Mouse (Mus musculus): ENCODE data around the gene Hirip3. TPM values are rescaled to one million over a fixed set of nuclear protein-coding genes. Genes with fewer than 3 reads are reported as not detected.

The Hirip3 gene
- total and polyA plus RNA-seq, 2 experiments from 2014 or later = 19.5 to 21.3 TPM

GRCm38 (mm10) chr7:126851192-126851591, 10.6 kb upstream of the Hirip3 start:
- ATAC-seq (no peak), DNase-seq (no peak)
- Histone ChIP-seq H3K4me3 (ENCODE audit: low read depth, low read length) (no peak overlapping the region), H3K4me2 (ENCODE audit: low read depth) (no peak overlapping the region), H3K27ac (ENCODE audit: low read depth, low read length) (no peak overlapping the region), H3K4me1 (ENCODE audit: insufficient read depth) (0 out of 2 replicates have a peak, but pooled peaks cover 11% of the 10 kb centered on the region), H3K9ac (no peak overlapping the region), H3K36me3 (ENCODE audit: insufficient read depth) (peaks cover 34% of the 10 kb centered on the region), H3K27me3 (ENCODE audit: insufficient read depth, low read length) (no peaks in the 10 kb centered on the region), H3K9me3 (ENCODE audit: low read length) (no peaks in the 10 kb centered on the region)
- 40% methylated on average over 12 of the region's 12 CpGs for WGBS
- no peak for TF ChIP-seq CTCF (IDR thresholded peaks at IDR 0.05; ENCODE audit: low read depth)

GRCm38 (mm10) chr7:126853454-126853853, 8.3 kb upstream of the Hirip3 start:
- no peaks in the 10 kb centered on the region for H3K9me3 ChIP-seq (ENCODE audit: low read length)
- no peak for TF ChIP-seq CTCF (IDR thresholded peaks at IDR 0.05; ENCODE audit: low read depth)
- ATAC-seq = no peak
- no peak overlapping the region for H3K27ac ChIP-seq (ENCODE audit: low read depth, low read length)
- 0 out of 2 replicates have a peak, but pooled peaks cover 3% of the 10 kb centered on the region for H3K4me1 ChIP-seq (ENCODE audit: insufficient read depth)
- WGBS = 84% methylated on average over 5 of the region's 5 CpGs
- no peaks in the 10 kb centered on the region for H3K27me3 ChIP-seq (ENCODE audit: insufficient read depth, low read length)
- no peak for DNase-seq
- H3K4me2 ChIP-seq (ENCODE audit: low read depth) = no peak overlapping the region
- no peak overlapping the region for H3K9ac ChIP-seq
- H3K4me3 ChIP-seq (ENCODE audit: low read depth, low read length) = no peak overlapping the region
- peaks cover 53% of the 10 kb centered on the region for H3K36me3 ChIP-seq (ENCODE audit: insufficient read depth)

GRCm38 (mm10) chr7:126855641-126856040, 6.1 kb upstream of the Hirip3 start:
- no peaks in the 10 kb centered on the region for H3K4me1 ChIP-seq (ENCODE audit: insufficient read depth)
- TF ChIP-seq CTCF (IDR thresholded peaks at IDR 0.05; ENCODE audit: low read depth) = no peak
- H3K4me3 ChIP-seq (ENCODE audit: low read depth, low read length) = no peak overlapping the region
- H3K4me2 ChIP-seq (ENCODE audit: low read depth) = no peak overlapping the region
- H3K9ac ChIP-seq = no peak overlapping the region
- no peak for DNase-seq
- WGBS = 71% methylated on average over 3 of the region's 3 CpGs
- no peak overlapping the region for H3K27ac ChIP-seq (ENCODE audit: low read depth, low read length)
- H3K9me3 ChIP-seq (ENCODE audit: low read length) = no peaks in the 10 kb centered on the region
- ATAC-seq = no peak
- H3K36me3 ChIP-seq (ENCODE audit: insufficient read depth) = peaks cover 65% of the 10 kb centered on the region
- no peaks in the 10 kb centered on the region for H3K27me3 ChIP-seq (ENCODE audit: insufficient read depth, low read length)

- no peaks in the 10 kb centered on the region for H3K9me3 ChIP-seq (ENCODE audit: low read length)
- H3K4me3 ChIP-seq (ENCODE audit: low read depth, low read length) = no peak overlapping the region
- no peak overlapping the region for H3K9ac ChIP-seq
- H3K4me2 ChIP-seq (ENCODE audit: low read depth) = no peak overlapping the region
- H3K4me1 ChIP-seq (ENCODE audit: insufficient read depth) = 0 out of 2 replicates have a peak, but pooled peaks cover 7% of the 10 kb centered on the region
- TF ChIP-seq CTCF (IDR thresholded peaks at IDR 0.05; ENCODE audit: low read depth) = no peak
- peaks cover 58% of the 10 kb centered on the region for H3K36me3 ChIP-seq (ENCODE audit: insufficient read depth)
- 74% methylated on average over 9 of the region's 9 CpGs for WGBS
- ATAC-seq (no peak), DNase-seq (no peak)
- H3K27ac ChIP-seq (ENCODE audit: low read depth, low read length) = no peak overlapping the region
- no peaks in the 10 kb centered on the region for H3K27me3 ChIP-seq (ENCODE audit: insufficient read depth, low read length)
Observed at GRCm38 (mm10) chr7:126856741-126857420, 4.9 kb upstream of the Hirip3 start.

GRCm38 (mm10) chr7:126860987-126861386, 785 bp upstream of the Hirip3 start:
- Histone ChIP-seq H3K36me3 (ENCODE audit: insufficient read depth) (peaks cover 54% of the 10 kb centered on the region), H3K9me3 (ENCODE audit: low read length) (no peaks in the 10 kb centered on the region), H3K4me3 (ENCODE audit: low read depth, low read length) (peak overlapping the region; percentile 69), H3K9ac (peak overlapping the region; percentile 56), H3K4me1 (ENCODE audit: insufficient read depth) (peaks cover 15% of the 10 kb centered on the region; the same call in 1 of the 2 replicates), H3K27me3 (ENCODE audit: insufficient read depth, low read length) (no peaks in the 10 kb centered on the region), H3K4me2 (ENCODE audit: low read depth) (peak overlapping the region; percentile 81), H3K27ac (ENCODE audit: low read depth, low read length) (no peak overlapping the region)
- TF ChIP-seq CTCF (IDR thresholded peaks at IDR 0.05; ENCODE audit: low read depth) = no peak
- no peak for DNase-seq
- no peak for ATAC-seq
- 73% methylated on average over 5 of the region's 5 CpGs for WGBS

GRCm38 (mm10) chr7:126862147-126862784, 494 bp downstream of the Hirip3 start, which contains the start of gene Ino80e:
Gene Ino80e, minus strand, starts transcription at chr7:126862377.
- H3K27ac ChIP-seq (ENCODE audit: low read depth, low read length) = peak within 1 kb of the TSS; percentile 86
- peak within 1 kb of the TSS; percentile 69 for H3K4me3 ChIP-seq (ENCODE audit: low read depth, low read length)

GRCm38 (mm10) chr7:126863791-126864190, 2.0 kb downstream of the Hirip3 start:
- TF ChIP-seq CTCF (IDR thresholded peaks at IDR 0.05; ENCODE audit: low read depth) = no peak
- no peaks in the 10 kb centered on the region for H3K9me3 ChIP-seq (ENCODE audit: low read length)
- H3K4me2 ChIP-seq (ENCODE audit: low read depth) = peak overlapping the region; percentile 81; the same call in 1 of the 2 replicates
- ATAC-seq = no peak
- peaks cover 61% of the 10 kb centered on the region for H3K36me3 ChIP-seq (ENCODE audit: insufficient read depth)
- no peaks in the 10 kb centered on the region for H3K27me3 ChIP-seq (ENCODE audit: insufficient read depth, low read length)
- WGBS = 62% methylated on average over 6 of the region's 6 CpGs
- no peak overlapping the region for H3K9ac ChIP-seq
- H3K4me1 ChIP-seq (ENCODE audit: insufficient read depth) = peaks cover 15% of the 10 kb centered on the region; the same call in 1 of the 2 replicates
- no peak for DNase-seq
- peak overlapping the region; percentile 35; the same call in 1 of the 2 replicates for H3K27ac ChIP-seq (ENCODE audit: low read depth, low read length)
- no peak overlapping the region for H3K4me3 ChIP-seq (ENCODE audit: low read depth, low read length)

More at GRCm38 (mm10) chr7:126862147-126862784, 494 bp downstream of the Hirip3 start, which contains the start of gene Ino80e:
- Histone ChIP-seq H3K36me3 (ENCODE audit: insufficient read depth) (peaks cover 56% of the 10 kb centered on the region), H3K9ac (peak within 1 kb of the TSS; percentile 56), H3K4me1 (ENCODE audit: insufficient read depth) (peaks cover 15% of the 10 kb centered on the region; the same call in 1 of the 2 replicates), H3K9me3 (ENCODE audit: low read length) (no peaks in the 10 kb centered on the region), H3K4me2 (ENCODE audit: low read depth) (peak within 1 kb of the TSS; percentile 81), H3K27me3 (ENCODE audit: insufficient read depth, low read length) (no peaks in the 10 kb centered on the region)
- WGBS = under 1% methylated on average over 41 of the region's 41 CpGs
- DNase-seq (peak; percentile 98), ATAC-seq (peak; percentile 87)
- peak; percentile 33; the same call in 1 of the 2 replicates for TF ChIP-seq CTCF (IDR thresholded peaks at IDR 0.05; ENCODE audit: low read depth)
